Mouse (Mus musculus) hematopoietic stem cell, adult 5-6 weeks (primary cell): ENCODE measurements around the gene Snap25. TPM values are rescaled to one million over a fixed set of nuclear protein-coding genes. Genes with fewer than 3 reads are reported as not detected.

Source experiments
- ATAC-seq, 2 experiments: fragments of 125-278 bp in 1 of 2; replicated peaks in 1 of 2; 2 replicates each; pipeline ENCODE4 v1.8.0; 2016 to 2017; ENCODE audit warnings: inconsistent platforms in 2 of 2, mild to moderate bottlenecking in 2 of 2, moderate number of reproducible peaks in 2 of 2, low read depth in 1 of 2, moderate TSS enrichment in 1 of 2; ENCODE audit not compliant: low FRiP score in 2 of 2, poor library complexity in 2 of 2, severe bottlenecking in 2 of 2, insufficient read depth in 1 of 2, low TSS enrichment in 1 of 2
- total RNA-seq: library from RNA; stranded (forward); fragments of 172-1452, 232-1000 nt; gene quantifications from 2 replicates; pipeline ENCODE4 v1.2.3, GENCODE M21; 2017

Snap25 gene
- total RNA-seq, result not detected in 2 replicates

- no peak for ATAC-seq
These were observed at the start of gene Snap25 for GRCm38 (mm10) chr2:136713299-136713758. Snap25 (plus strand) TSS chr2:136713453.

- ATAC-seq, result no peak
These were observed 46.3 kb upstream of the Snap25 start for GRCm38 (mm10) chr2:136666951-136667350.

- no peak for ATAC-seq
These were observed 44.1 kb upstream of the Snap25 start for GRCm38 (mm10) chr2:136669183-136669582.

- ATAC-seq, result no peak
These were observed 43.6 kb upstream of the Snap25 start for GRCm38 (mm10) chr2:136669665-136670064.

- no peak for ATAC-seq
These were observed 42.5 kb upstream of the Snap25 start for GRCm38 (mm10) chr2:136670539-136671271.

- ATAC-seq, result no peak
These were observed 39.0 kb upstream of the Snap25 start for GRCm38 (mm10) chr2:136674077-136674757.

GRCm38 (mm10) chr2:136676196-136676595 is 37.1 kb upstream of the Snap25 start:
- no peak for ATAC-seq

- no peak for ATAC-seq
These were observed 36.3 kb upstream of the Snap25 start for GRCm38 (mm10) chr2:136676918-136677445.

- peak; percentile 54 to 75 for ATAC-seq
These were observed 34.7 kb upstream of the Snap25 start for GRCm38 (mm10) chr2:136678321-136679161.

- peak; percentile 74 to 83 for ATAC-seq
These were observed 33.7 kb upstream of the Snap25 start for GRCm38 (mm10) chr2:136679280-136680221.

GRCm38 (mm10) chr2:136682146-136682860 is 30.9 kb upstream of the Snap25 start:
- ATAC-seq, result no peak

GRCm38 (mm10) chr2:136686195-136686594 is 27.1 kb upstream of the Snap25 start:
- no peak for ATAC-seq

GRCm38 (mm10) chr2:136687316-136687715 is 25.9 kb upstream of the Snap25 start:
- ATAC-seq, result no peak

GRCm38 (mm10) chr2:136689476-136689875 is 23.8 kb upstream of the Snap25 start:
- ATAC-seq, result no peak

- no peak for ATAC-seq
These were observed 21.6 kb upstream of the Snap25 start for GRCm38 (mm10) chr2:136691681-136692080.
